Mouse (Mus musculus): Measurements from ENCODE around the gene Nln. TPM values are rescaled to one million over a fixed set of nuclear protein-coding genes. Genes with fewer than 3 reads are reported as not detected.

Gene Nln
- polyA plus RNA-seq, 2 experiments, result 5.3 to 13.7 TPM

DNA sequence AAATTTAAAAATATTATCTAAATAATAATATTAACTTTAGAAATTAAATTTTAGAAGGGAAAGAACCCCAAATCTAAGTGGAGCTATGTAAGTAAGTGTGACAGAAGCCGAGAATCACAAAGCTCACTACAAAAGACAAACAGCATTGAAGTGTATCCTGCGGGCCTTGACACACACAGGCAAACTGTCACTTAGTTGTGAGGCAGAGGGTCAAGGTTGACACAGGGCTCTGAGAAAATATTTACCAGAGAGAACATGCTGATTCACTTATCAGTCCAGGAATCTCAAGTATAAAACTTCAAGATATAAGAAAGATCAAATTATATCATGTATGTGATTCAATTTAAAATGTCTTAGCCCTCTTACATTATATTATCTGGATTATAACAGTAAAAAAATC is 85.1 kb downstream of the Nln start:
- Histone ChIP-seq H3K9me3 (ENCODE audit: control insufficient read depth, low read length) (no peaks in the 10 kb centered on the region; the same call in 1 of the 2 replicates), H3K36me3 (replicated peaks; ENCODE audit: control insufficient read depth, insufficient read depth, low read depth) (no peaks in the 10 kb centered on the region), H3K4me2 (ENCODE audit: low read depth) (no peak overlapping the region), H3K27me3 (ENCODE audit: control insufficient read depth, insufficient read depth, low read length) (no peaks in the 10 kb centered on the region), H3K27ac (no peak overlapping the region), H3K4me3 (ENCODE audit: insufficient read depth in 1 of 2, low read depth in 2 of 2, low read length in 2 of 2) (no peak overlapping the region), H3K4me1 (replicated peaks; ENCODE audit: control insufficient read depth in 2 of 2, insufficient read depth in 2 of 2, low read length in 1 of 2) (peaks cover 4 to 7% of the 10 kb centered on the region in 2 experiments), H3K9ac (replicated peaks) (no peak overlapping the region)
- DNase-seq (ENCODE audit: low read depth in 3 of 3, low spot score in 3 of 3) (no peak), ATAC-seq (ENCODE audit: insufficient read depth) (no peak)
- no peak for TF ChIP-seq EP300 (IDR thresholded peaks at IDR 0.05; ENCODE audit: low read depth)
- TF ChIP-seq CTCF (IDR thresholded peaks at IDR 0.05; ENCODE audit: low read depth), result no peak
- 71% methylated on average over 2 of the region's 2 CpGs for WGBS (ENCODE audit: insufficient replicate concordance)

DNA sequence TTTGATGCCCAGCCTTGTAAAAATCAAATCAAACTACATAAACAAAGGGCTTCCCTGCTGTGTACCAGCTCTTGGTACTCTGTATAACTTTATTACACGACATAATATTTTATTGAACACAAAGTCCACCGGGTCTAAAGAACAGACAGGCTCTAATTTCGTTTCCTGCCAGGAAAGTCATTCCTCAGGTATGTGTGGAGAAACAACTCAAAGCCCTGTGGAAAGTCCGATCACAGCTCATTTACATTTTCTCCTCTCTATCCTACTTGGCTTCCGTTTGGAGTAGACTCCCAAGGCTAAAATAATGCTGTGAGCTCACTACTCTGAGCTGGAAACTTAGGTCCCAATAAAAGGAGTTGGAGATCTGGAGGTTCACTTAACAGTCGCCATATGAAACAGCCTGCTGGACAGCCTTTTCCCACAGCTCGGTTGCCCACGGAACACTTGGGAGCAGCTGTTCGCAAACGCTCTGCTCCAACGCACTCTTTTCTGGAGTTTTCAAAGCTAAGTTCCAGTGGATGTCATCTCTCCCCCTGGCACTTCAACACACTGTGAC is 86.0 kb downstream of the Nln start:
- H3K9me3 ChIP-seq (ENCODE audit: control insufficient read depth, low read length), result no peaks in the 10 kb centered on the region; the same call in 1 of the 2 replicates
- H3K27me3 ChIP-seq (ENCODE audit: control insufficient read depth, insufficient read depth, low read length), result no peaks in the 10 kb centered on the region
- no peak overlapping the region for H3K4me2 ChIP-seq (ENCODE audit: low read depth)
- no peak overlapping the region for H3K9ac ChIP-seq (replicated peaks)
- WGBS (ENCODE audit: insufficient replicate concordance), result 78% methylated on average over 11 of the region's 11 CpGs
- H3K4me1 ChIP-seq (replicated peaks; ENCODE audit: control insufficient read depth in 2 of 2, insufficient read depth in 2 of 2, low read length in 1 of 2), result peaks cover 0 to 3% of the 10 kb centered on the region in 2 experiments; a peak in 1 of 4 replicates
- TF ChIP-seq CTCF (IDR thresholded peaks at IDR 0.05; ENCODE audit: low read depth), result no peak
- TF ChIP-seq EP300 (IDR thresholded peaks at IDR 0.05; ENCODE audit: low read depth), result no peak
- ATAC-seq (ENCODE audit: insufficient read depth), result no peak
- DNase-seq (ENCODE audit: low read depth in 3 of 3, low spot score in 3 of 3), result no peak
- no peak overlapping the region for H3K27ac ChIP-seq
- no peak overlapping the region for H3K4me3 ChIP-seq (ENCODE audit: insufficient read depth in 1 of 2, low read depth in 2 of 2, low read length in 2 of 2)
- H3K36me3 ChIP-seq (replicated peaks; ENCODE audit: control insufficient read depth, insufficient read depth, low read depth), result no peaks in the 10 kb centered on the region

GRCm38 (mm10) chr13:104018466-104019076 is 90.8 kb downstream of the Nln start:
- H3K27ac ChIP-seq, result no peak overlapping the region
- DNase-seq (ENCODE audit: low read depth in 3 of 3, low spot score in 3 of 3) (no peak), ATAC-seq (ENCODE audit: insufficient read depth) (no peak)
- H3K36me3 ChIP-seq (replicated peaks; ENCODE audit: control insufficient read depth, insufficient read depth, low read depth), result no peaks in the 10 kb centered on the region
- no peak overlapping the region for H3K4me2 ChIP-seq (ENCODE audit: low read depth)
- H3K27me3 ChIP-seq (ENCODE audit: control insufficient read depth, insufficient read depth, low read length), result no peaks in the 10 kb centered on the region
- no peak for TF ChIP-seq CTCF (IDR thresholded peaks at IDR 0.05; ENCODE audit: low read depth)
- H3K4me1 ChIP-seq (replicated peaks; ENCODE audit: control insufficient read depth in 2 of 2, insufficient read depth in 2 of 2, low read length in 1 of 2), result no peaks in the 10 kb centered on the region
- H3K4me3 ChIP-seq (ENCODE audit: insufficient read depth in 1 of 2, low read depth in 2 of 2, low read length in 2 of 2), result no peak overlapping the region
- H3K9me3 ChIP-seq (ENCODE audit: control insufficient read depth, low read length), result no peaks in the 10 kb centered on the region; the same call in 1 of the 2 replicates
- 53% methylated on average over 7 of the region's 7 CpGs for WGBS (ENCODE audit: insufficient replicate concordance)
- no peak overlapping the region for H3K9ac ChIP-seq (replicated peaks)

GRCm38 (mm10) chr13:104015246-104016105 is 93.9 kb downstream of the Nln start:
- TF ChIP-seq CTCF (IDR thresholded peaks at IDR 0.05; ENCODE audit: low read depth) (no peak), EP300 (IDR thresholded peaks at IDR 0.05; ENCODE audit: low read depth) (no peak)
- H3K4me2 ChIP-seq (ENCODE audit: low read depth), result no peak overlapping the region
- no peaks in the 10 kb centered on the region; the same call in 1 of the 2 replicates for H3K9me3 ChIP-seq (ENCODE audit: control insufficient read depth, low read length)
- H3K27me3 ChIP-seq (ENCODE audit: control insufficient read depth, insufficient read depth, low read length), result no peaks in the 10 kb centered on the region
- 74% methylated on average over 18 of the region's 18 CpGs for WGBS (ENCODE audit: insufficient replicate concordance)
- H3K27ac ChIP-seq, result no peak overlapping the region
- H3K36me3 ChIP-seq (replicated peaks; ENCODE audit: control insufficient read depth, insufficient read depth, low read depth), result no peaks in the 10 kb centered on the region
- 0 out of 4 replicates have a peak, but pooled peaks cover 0 to 8% of the 10 kb centered on the region in 2 experiments for H3K4me1 ChIP-seq (replicated peaks; ENCODE audit: control insufficient read depth in 2 of 2, insufficient read depth in 2 of 2, low read length in 1 of 2)
- DNase-seq (ENCODE audit: low read depth in 3 of 3, low spot score in 3 of 3) (no peak), ATAC-seq (ENCODE audit: insufficient read depth) (no peak)
- no peak overlapping the region for H3K4me3 ChIP-seq (ENCODE audit: insufficient read depth in 1 of 2, low read depth in 2 of 2, low read length in 2 of 2)
- no peak overlapping the region for H3K9ac ChIP-seq (replicated peaks)

DNA sequence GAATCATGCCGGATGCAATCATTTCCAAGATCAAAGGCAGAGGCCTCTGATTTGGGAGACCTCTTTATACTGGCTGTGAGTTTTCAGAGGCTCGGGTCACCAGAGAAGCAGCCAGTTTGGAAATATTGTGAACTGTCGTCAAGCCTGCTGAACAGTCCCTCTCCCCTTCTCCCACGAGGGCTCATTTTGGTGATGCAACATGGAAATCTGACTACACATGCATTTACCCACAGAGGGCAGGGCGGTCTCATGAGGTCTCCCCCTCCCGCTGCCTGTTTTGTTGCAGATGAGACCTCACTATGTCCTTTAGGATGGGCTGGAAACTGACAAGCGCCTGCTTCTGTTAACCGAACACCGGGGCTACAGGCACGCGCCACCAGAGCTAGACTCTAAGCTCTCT is 95.4 kb downstream of the Nln start:
- Histone ChIP-seq H3K9ac (replicated peaks) (no peak overlapping the region), H3K4me1 (replicated peaks; ENCODE audit: control insufficient read depth in 2 of 2, insufficient read depth in 2 of 2, low read length in 1 of 2) (0 out of 4 replicates have a peak, but pooled peaks cover 0 to 8% of the 10 kb centered on the region in 2 experiments), H3K4me2 (ENCODE audit: low read depth) (no peak overlapping the region), H3K27me3 (ENCODE audit: control insufficient read depth, insufficient read depth, low read length) (no peaks in the 10 kb centered on the region), H3K9me3 (ENCODE audit: control insufficient read depth, low read length) (no peaks in the 10 kb centered on the region), H3K4me3 (ENCODE audit: insufficient read depth in 1 of 2, low read depth in 2 of 2, low read length in 2 of 2) (no peak overlapping the region), H3K27ac (no peak overlapping the region), H3K36me3 (replicated peaks; ENCODE audit: control insufficient read depth, insufficient read depth, low read depth) (no peaks in the 10 kb centered on the region)
- 74% methylated on average over 11 of the region's 11 CpGs for WGBS (ENCODE audit: insufficient replicate concordance)
- no peak for DNase-seq (ENCODE audit: low read depth in 3 of 3, low spot score in 3 of 3)
- TF ChIP-seq CTCF (IDR thresholded peaks at IDR 0.05; ENCODE audit: low read depth) (no peak), EP300 (IDR thresholded peaks at IDR 0.05; ENCODE audit: low read depth) (no peak)
- ATAC-seq (ENCODE audit: insufficient read depth), result no peak
